Mouse (Mus musculus) liver, adult 10 weeks (tissue): ENCODE data around the gene Trappc1. TPM values are rescaled to one million over a fixed set of nuclear protein-coding genes. Genes with fewer than 3 reads are reported as not detected.

Source experiments
- polyA plus RNA-seq: library from polyadenylated mRNA; stranded (reverse); fragments of 350-450 nt; fragmentation: Illumina TruSeq; extraction: RNeasy Lipid Tissue Mini Kit (QIAGEN cat#74804); gene quantifications from one replicate; pipeline ENCODE4 v1.2.3, GENCODE M21; 2014; ENCODE audit warnings: low read depth, low replicate concordance

Gene Trappc1
- 52.4 TPM for polyA plus RNA-seq

GRCm38 (mm10) chr11:69323667-69324111 lies at the start of gene Trappc1, which contains the start of gene Cntrob:
Gene Trappc1, plus strand, starts transcription at chr11:69323980.
Gene Cntrob, minus strand, starts transcription at chr11:69323775.

DNA sequence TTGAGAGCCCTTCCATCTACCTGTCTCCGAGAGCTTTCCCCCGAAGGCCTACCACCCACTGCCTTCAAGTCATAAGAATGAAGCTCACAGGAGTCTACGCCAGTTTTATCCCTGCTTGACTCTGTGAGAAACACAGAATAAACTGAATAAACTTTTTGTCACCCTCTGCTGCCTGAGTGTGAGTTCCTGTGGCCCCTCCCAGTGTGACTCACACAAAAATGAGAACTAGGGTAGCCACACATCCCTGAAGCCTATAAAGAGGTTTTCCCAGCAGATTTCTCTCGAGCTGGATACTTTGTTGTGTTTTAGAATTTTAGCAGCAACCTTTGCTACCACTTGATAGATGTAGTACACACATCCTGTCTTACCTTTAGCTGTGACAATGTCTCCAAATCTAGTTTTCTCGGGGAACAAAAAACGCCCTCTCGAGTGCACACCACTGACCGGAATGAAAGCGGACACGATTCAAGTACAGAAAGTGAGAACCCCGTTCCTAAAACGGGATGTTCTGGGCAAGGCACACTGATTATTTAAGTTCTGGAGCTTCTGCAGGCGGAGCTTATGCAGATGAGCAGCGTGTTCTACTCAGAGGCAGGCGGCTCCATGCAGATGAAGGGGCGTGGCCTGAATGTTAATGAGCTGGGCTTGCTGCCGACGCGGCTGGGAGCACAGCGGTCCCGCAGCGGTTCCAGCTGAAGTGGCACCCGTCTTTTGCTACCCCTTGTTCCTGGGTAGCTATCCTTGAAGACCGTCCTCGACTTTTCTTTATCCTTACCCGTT lies 2.0 kb downstream of the Trappc1 start, which contains the start of gene Kcnab3:
Gene Kcnab3 (plus strand): TSS at position 631 of the 780 bp plus-strand sequence.

GRCm38 (mm10) chr11:69340161-69341131 lies 16.7 kb downstream of the Trappc1 start, which contains the start of gene Rnf227:
Gene Rnf227, plus strand, starts transcription at chr11:69340461.

DNA sequence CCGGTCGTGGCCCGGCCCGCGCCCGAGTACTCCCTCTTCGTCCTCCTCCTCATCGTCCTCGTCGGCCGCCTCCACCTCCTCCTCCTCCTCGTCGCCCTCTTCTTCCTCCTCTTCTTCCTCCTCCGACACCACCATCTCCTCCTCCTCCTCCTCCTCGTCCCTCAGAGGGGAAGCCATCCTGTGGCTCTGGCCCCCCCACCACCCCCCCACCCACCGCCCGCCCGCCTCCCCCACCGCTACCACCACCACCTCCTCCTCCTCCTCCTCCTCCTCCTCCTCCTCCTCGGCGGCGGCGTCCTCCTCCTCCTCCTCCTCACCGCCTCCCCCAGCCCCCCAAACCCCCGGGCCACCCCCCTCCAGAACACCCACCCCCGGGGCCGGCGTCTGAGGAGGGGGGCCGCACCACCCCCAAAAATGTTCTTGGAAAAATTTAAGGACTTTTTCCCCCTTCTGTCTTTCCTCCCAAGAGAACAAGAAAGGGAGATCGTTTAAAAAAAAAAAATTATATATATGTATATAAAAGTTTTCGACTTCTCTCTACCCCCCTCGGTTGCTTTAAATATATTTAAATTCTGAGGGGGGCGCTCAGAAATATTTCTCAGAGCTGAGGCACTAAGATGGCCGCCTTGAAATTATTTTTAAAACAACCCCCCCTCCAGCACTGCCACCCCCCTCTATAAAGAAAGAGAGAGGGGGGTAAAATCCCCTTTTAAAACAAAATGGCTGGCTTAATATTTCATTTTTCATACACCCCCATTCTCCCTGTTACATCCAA lies 45.6 kb downstream of the Trappc1 start, which contains the start of gene Chd3:
Gene Chd3 (minus strand): TSS at position 192 of the 775 bp plus-strand sequence.

Other genes with a start within 250 kb of the Trappc1 start
- 23.6 TPM for gene Vamp2, start 235.5 kb upstream of the Trappc1 start, polyA plus RNA-seq
- gene Per1, start 228.8 kb upstream of the Trappc1 start, polyA plus RNA-seq = 0.16 TPM
- not detected for gene Hes7, start 203.6 kb upstream of the Trappc1 start, polyA plus RNA-seq
- gene 9130213A22Rik, start 201.4 kb upstream of the Trappc1 start, polyA plus RNA-seq = not detected
- gene Aloxe3, start 198.1 kb upstream of the Trappc1 start, polyA plus RNA-seq = not detected
- gene Alox12b, start 167.0 kb upstream of the Trappc1 start, polyA plus RNA-seq = not detected
- not detected for gene Alox8, start 126.1 kb upstream of the Trappc1 start, polyA plus RNA-seq
- not detected for gene Gucy2e, start 86.9 kb upstream of the Trappc1 start, polyA plus RNA-seq
- gene Cntrob, start 205 bp upstream of the Trappc1 start, polyA plus RNA-seq = 4.0 TPM
- not detected for gene Kcnab3, start 2.3 kb downstream of the Trappc1 start, polyA plus RNA-seq
- 0.79 TPM for gene Rnf227, start 16.5 kb downstream of the Trappc1 start, polyA plus RNA-seq
- gene Chd3, start 45.4 kb downstream of the Trappc1 start, polyA plus RNA-seq = 19.3 TPM
- 5.9 TPM for gene Naa38, start 71.5 kb downstream of the Trappc1 start, polyA plus RNA-seq
- 31.9 TPM for gene Cyb5d1, start 71.7 kb downstream of the Trappc1 start, polyA plus RNA-seq
- not detected for gene Tmem88, start 74.3 kb downstream of the Trappc1 start, polyA plus RNA-seq
- 1.9 TPM for gene Kdm6b, start 89.7 kb downstream of the Trappc1 start, polyA plus RNA-seq
- gene Dnah2, start 225.1 kb downstream of the Trappc1 start, polyA plus RNA-seq = not detected
- not detected for gene Efnb3, start 236.2 kb downstream of the Trappc1 start, polyA plus RNA-seq